Mouse (Mus musculus): ENCODE measurements around the gene Pdap1.

DNA sequence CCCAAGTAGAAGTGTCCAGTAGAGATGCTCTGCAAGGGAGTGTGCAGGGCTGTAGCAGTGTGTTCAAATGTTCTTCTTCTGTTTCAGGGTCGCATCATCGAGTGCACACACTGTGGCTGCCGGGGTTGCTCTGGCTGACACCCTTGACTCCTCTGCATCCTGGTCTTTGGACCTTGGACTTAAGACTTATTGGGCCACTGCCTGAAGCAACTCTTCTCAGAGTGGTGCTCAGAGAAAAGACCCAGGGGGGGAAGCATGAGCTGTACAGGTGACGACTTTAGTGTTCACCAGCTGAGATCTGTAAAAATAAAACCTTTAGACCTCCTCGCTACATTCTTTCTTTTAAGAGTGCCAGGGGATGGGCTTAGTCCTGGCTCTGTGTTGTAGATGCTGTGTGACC, 7.7 kb upstream of the Pdap1 start:
- TF ChIP-seq GATA1 (IDR thresholded peaks at IDR 0.05; ENCODE audit: borderline replicate concordance, low read length), result no peak
- TF ChIP-seq CTCF (IDR thresholded peaks at IDR 0.05; ENCODE audit: low read depth, low read length), result no peak
- no peak for TF ChIP-seq POLR2AphosphoS5 (IDR thresholded peaks at IDR 0.05; ENCODE audit: insufficient replicate concordance, low read depth, low read length)
- TF ChIP-seq TAL1 (conservative IDR thresholded peaks at IDR 0.05; ENCODE audit: low read depth, low read length), result no peak

All from G1E (cell line).